Mouse (Mus musculus) CH12.LX (cell line): ENCODE measurements around the gene Metap2. TPM values are rescaled to one million over a fixed set of nuclear protein-coding genes. Genes with fewer than 3 reads are reported as not detected.

Experiments used
- DNase-seq: peaks from one replicate; pipeline ENCODE4 v3.0.0-alpha.2; 2013; ENCODE audit errors: extremely low read depth
- H3K27ac ChIP-seq: 2 replicates; pipeline ENCODE4 v1.5.1; 2012; ENCODE audit warnings: low read depth, mild to moderate bottlenecking, control low read depth, moderate library complexity; ENCODE audit not compliant: insufficient read depth
- H3K27me3 ChIP-seq: replicated peaks from 2 replicates; pipeline ENCODE3; 2012; ENCODE audit warnings: inconsistent platforms
- H3K36me3 ChIP-seq, 2 experiments: replicated peaks in 1 of 2; 2 replicates each; pipeline versions ENCODE3 to v1.6.1; 2012; ENCODE audit warnings: inconsistent platforms in 1 of 2, low read length in 1 of 2, mild to moderate bottlenecking in 1 of 2, mixed read lengths in 1 of 2, moderate library complexity in 1 of 2; ENCODE audit not compliant: control insufficient read depth in 1 of 2, insufficient read depth in 1 of 2
- H3K4me1 ChIP-seq, 2 experiments: 2 replicates each; pipeline ENCODE4 v1.6.1; 2012; ENCODE audit warnings: inconsistent platforms in 1 of 2, moderate library complexity in 1 of 2; ENCODE audit not compliant: insufficient read depth in 2 of 2, control insufficient read depth in 1 of 2
- H3K4me2 ChIP-seq: 2 replicates; pipeline ENCODE4 v1.6.1; 2012; ENCODE audit warnings: low read depth, mild to moderate bottlenecking, control low read depth; ENCODE audit not compliant: poor library complexity, insufficient read depth, severe bottlenecking
- H3K4me3 ChIP-seq, 3 experiments: fragments of 150-350 bp in 1 of 3; sonication (generic) in 1 of 3; replicated peaks in 1 of 3; 2 replicates each; pipeline versions ENCODE3 to v1.5.1; 2011 to 2012; ENCODE audit warnings: low read depth in 2 of 3, low read length in 2 of 3, mild to moderate bottlenecking in 2 of 3, moderate library complexity in 2 of 3, control low read depth in 1 of 3, improper control_type of control experiment in 1 of 3, inconsistent platforms in 1 of 3, mixed read lengths in 1 of 3; ENCODE audit not compliant: poor library complexity in 1 of 3
- H3K79me2 ChIP-seq: replicated peaks from 2 replicates; pipeline ENCODE4 v1.6.1; 2012; ENCODE audit warnings: mild to moderate bottlenecking, moderate library complexity; ENCODE audit not compliant: control insufficient read depth, poor library complexity, insufficient read depth, severe bottlenecking; ENCODE audit errors: extremely low read depth
- H3K9ac ChIP-seq: 2 replicates; pipeline ENCODE4 v1.6.1; 2012; ENCODE audit warnings: low read depth, mild to moderate bottlenecking, control low read depth, moderate library complexity; ENCODE audit not compliant: insufficient read depth
- H3K9me3 ChIP-seq: replicated peaks from 2 replicates; pipeline ENCODE3; 2012; ENCODE audit warnings: low read length, inconsistent platforms, mixed read lengths
- BHLHE40 ChIP-seq: IDR thresholded peaks from 2 replicates; pipeline ENCODE4 v1.6.1; 2011; ENCODE audit warnings: mild to moderate bottlenecking, low read depth, low read length, improper control_type of control experiment
- CHD1 ChIP-seq: IDR thresholded peaks from 2 replicates; pipeline ENCODE4 v1.6.1; 2012; ENCODE audit warnings: low read depth, low read length, improper control_type of control experiment, inconsistent platforms
- EP300 ChIP-seq: IDR thresholded peaks from 2 replicates; pipeline ENCODE4 v1.6.1; 2011; ENCODE audit warnings: low read length, improper control_type of control experiment
- ETS1 ChIP-seq: conservative IDR thresholded peaks from 2 replicates; pipeline ENCODE4 v1.6.1; 2012; ENCODE audit warnings: low read depth, mild to moderate bottlenecking, inconsistent platforms, low read length, improper control_type of control experiment, moderate library complexity
- GABPA ChIP-seq: IDR thresholded peaks from 2 replicates; pipeline ENCODE4 v1.6.1; 2012; ENCODE audit warnings: low read depth, low read length, improper control_type of control experiment, inconsistent platforms; ENCODE audit not compliant: insufficient replicate concordance
- IRF4 ChIP-seq: IDR thresholded peaks from 2 replicates; pipeline ENCODE4 v1.6.1; 2014; ENCODE audit warnings: low read depth, mild to moderate bottlenecking, inconsistent platforms, low read length, improper control_type of control experiment
- JUND ChIP-seq: conservative IDR thresholded peaks from 2 replicates; pipeline ENCODE4 v1.6.1; 2011; ENCODE audit warnings: low read depth, low read length, improper control_type of control experiment
- KAT2A ChIP-seq: IDR thresholded peaks from 2 replicates; pipeline ENCODE4 v1.6.1; 2012; ENCODE audit warnings: low read length, improper control_type of control experiment, inconsistent platforms; ENCODE audit not compliant: insufficient replicate concordance
- MAFK ChIP-seq: IDR thresholded peaks from 2 replicates; pipeline ENCODE4 v1.6.1; 2011; ENCODE audit warnings: low read length, improper control_type of control experiment; ENCODE audit not compliant: insufficient replicate concordance
- MAX ChIP-seq: IDR thresholded peaks from 2 replicates; pipeline ENCODE4 v1.6.1; 2011; ENCODE audit warnings: low read length, improper control_type of control experiment
- MAZ ChIP-seq: IDR thresholded peaks from 2 replicates; pipeline ENCODE4 v1.6.1; 2012; ENCODE audit warnings: low read depth, mild to moderate bottlenecking, inconsistent platforms, low read length, improper control_type of control experiment, moderate library complexity
- MEF2A ChIP-seq: IDR thresholded peaks from 2 replicates; pipeline ENCODE4 v1.6.1; 2014; ENCODE audit warnings: low read depth, mild to moderate bottlenecking, inconsistent platforms, low read length, improper control_type of control experiment, borderline replicate concordance
- MYC ChIP-seq: IDR thresholded peaks from 2 replicates; pipeline ENCODE4 v1.6.1; 2011; ENCODE audit warnings: low read depth, mild to moderate bottlenecking, improper control_type of control experiment, low read length
- NELFE ChIP-seq: IDR thresholded peaks from 2 replicates; pipeline ENCODE4 v1.6.1; 2011; ENCODE audit warnings: low read depth, low read length, improper control_type of control experiment
- RCOR1 ChIP-seq: conservative IDR thresholded peaks from 2 replicates; pipeline ENCODE4 v1.6.1; 2012; ENCODE audit warnings: low read depth, mild to moderate bottlenecking, inconsistent platforms, low read length, improper control_type of control experiment
- SIN3A ChIP-seq: IDR thresholded peaks from 2 replicates; pipeline ENCODE4 v1.6.1; 2012; ENCODE audit warnings: low read length, improper control_type of control experiment, inconsistent platforms
- SMC3 ChIP-seq: IDR thresholded peaks from 2 replicates; pipeline ENCODE4 v1.6.1; 2011; ENCODE audit warnings: low read depth, low read length, improper control_type of control experiment
- TBP ChIP-seq: conservative IDR thresholded peaks from 2 replicates; pipeline ENCODE4 v1.6.1; 2011; ENCODE audit warnings: low read depth, low read length, improper control_type of control experiment
- TCF12 ChIP-seq: IDR thresholded peaks from 2 replicates; pipeline ENCODE4 v1.6.1; 2014; ENCODE audit warnings: low read depth, mild to moderate bottlenecking, inconsistent platforms, low read length, improper control_type of control experiment
- USF1 ChIP-seq: IDR thresholded peaks from 2 replicates; pipeline ENCODE4 v1.6.1; 2014; ENCODE audit warnings: low read depth, mild to moderate bottlenecking, inconsistent platforms, low read length, improper control_type of control experiment
- USF2 ChIP-seq: conservative IDR thresholded peaks from 2 replicates; pipeline ENCODE4 v1.6.1; 2011; ENCODE audit warnings: low read depth, low read length, improper control_type of control experiment
- ZKSCAN1 ChIP-seq: IDR thresholded peaks from 2 replicates; pipeline ENCODE4 v1.6.1; 2012; ENCODE audit warnings: low read depth, inconsistent platforms, low read length, improper control_type of control experiment, borderline replicate concordance
- ZMIZ1 ChIP-seq: IDR thresholded peaks from 2 replicates; pipeline ENCODE4 v1.6.1; 2012; ENCODE audit warnings: low read depth, mild to moderate bottlenecking, inconsistent platforms, low read length, improper control_type of control experiment
- ZNF384 ChIP-seq: IDR thresholded peaks from 2 replicates; pipeline ENCODE4 v1.6.1; 2012; ENCODE audit warnings: low read depth, low read length, improper control_type of control experiment, inconsistent platforms
- dilution Hi-C: fragments of 300-500 bp; cut with MboI; formaldehyde crosslinking; loops from 2 replicates; pipeline ENCODE4 v1.14.3; 2020; ENCODE audit warnings: low sequenced_read_pairs; ENCODE audit not compliant: extremely low pct_unique_long_range_greater_than_20kb, extremely low pct_ligation_motif_present
- in situ Hi-C: fragments of 300-500 bp; cut with MboI; formaldehyde crosslinking; loops from 3 replicates; pipeline ENCODE4 v1.14.3; 2019; ENCODE audit warnings: low sequenced_read_pairs, low pct_ligation_motif_present, low pct_unique_long_range_greater_than_20kb, mixed read lengths
- polyA plus RNA-seq: library from polyadenylated mRNA; unstranded; fragments of >175 nt; gene quantifications from 2 replicates; pipeline ENCODE4 v1.2.1, GENCODE M21; 2012; ENCODE audit warnings: low read depth; ENCODE audit not compliant: insufficient read length
- total RNA-seq, 2 experiments: library from RNA; depleted of rRNA; stranded (reverse); fragments of 300-350 nt in 1 of 2; fragments of >200 nt in 1 of 2; gene quantifications; 2 replicates each; pipeline ENCODE4 v1.2.3; 2012 to 2014

The Metap2 gene
- total and polyA plus RNA-seq, 3 experiments = 183 to 710 (median 211) TPM

- in situ Hi-C loops = loop anchor here (10.0 kb wide), 1 partner anchor 272 kb away; no protein-coding TSS in a partner anchor
- Histone ChIP-seq H3K4me1 (peaks cover 8 to 49% of the 10 kb centered on the region in 2 experiments), H3K27ac (peak overlapping the region; percentile 28; the same call in 1 of the 2 replicates), H3K4me3 (peak overlapping the region in 2 of 3 experiments; percentile 51 to 91), H3K27me3 (peaks cover 8% of the 10 kb centered on the region), H3K9ac (peak overlapping the region; percentile 87), H3K4me2 (peak overlapping the region; percentile 76), H3K9me3 (no peaks in the 10 kb centered on the region), H3K36me3 (no peaks in the 10 kb centered on the region), H3K79me2 (peaks cover 46% of the 10 kb centered on the region)
- TF ChIP-seq MAZ (0 out of 2 replicates have a peak, but pooled peaks have one; percentile 4), GABPA (no peak), JUND (no peak), BHLHE40 (no peak), ZNF384 (0 out of 2 replicates have a peak, but pooled peaks have one; percentile 42)
- dilution Hi-C loops = no loop called here
- no peak for DNase-seq
Observed at GRCm38 (mm10) chr10:93832811-93833210, 64.1 kb downstream of the Metap2 start.

- Histone ChIP-seq H3K27ac (peak overlapping the region; percentile 99), H3K9me3 (no peaks in the 10 kb centered on the region), H3K27me3 (peaks cover 8% of the 10 kb centered on the region), H3K79me2 (peaks cover 41% of the 10 kb centered on the region), H3K4me3 (peak overlapping the region; percentile 34 to 71 (median 51)), H3K4me2 (peak overlapping the region; percentile 76), H3K36me3 (no peaks in the 10 kb centered on the region), H3K9ac (peak overlapping the region; percentile 87), H3K4me1 (peaks cover 4 to 47% of the 10 kb centered on the region in 2 experiments)
- TF ChIP-seq EP300 = 0 out of 2 replicates have a peak, but pooled peaks have one; percentile 8
- TF ChIP-seq MEF2A = 0 out of 2 replicates have a peak, but pooled peaks have one; percentile 14
- 0 out of 2 replicates have a peak, but pooled peaks have one; percentile 6 for TF ChIP-seq MAX
- no peak; the same call in 1 of the 2 replicates for TF ChIP-seq IRF4
- no peak for TF ChIP-seq SMC3
- peak; percentile 76 for TF ChIP-seq BHLHE40
- TF ChIP-seq TBP = peak; percentile 54; the same call in 1 of the 2 replicates
- TF ChIP-seq MYC = no peak; the same call in none of the 2 replicates
- no peak for TF ChIP-seq ETS1
- TF ChIP-seq USF2 = no peak
- TF ChIP-seq KAT2A = 0 out of 2 replicates have a peak, but pooled peaks have one; percentile 22
- TF ChIP-seq SIN3A = peak; percentile 65; the same call in 1 of the 2 replicates
- TF ChIP-seq NELFE = 0 out of 2 replicates have a peak, but pooled peaks have one; percentile 14
- TF ChIP-seq ZNF384 = peak; percentile 89
- no peak for TF ChIP-seq ZKSCAN1
- TF ChIP-seq ZMIZ1 = no peak
- TF ChIP-seq USF1 = no peak
- no peak for TF ChIP-seq TCF12
- TF ChIP-seq MAFK = no peak
- TF ChIP-seq JUND = no peak
- peak; percentile 83 for TF ChIP-seq CHD1
- no peak for TF ChIP-seq RCOR1
- DNase-seq = no peak
- dilution Hi-C loops (no loop called here), in situ Hi-C loops (loop anchor here (10.0 kb wide), 1 partner anchor 273 kb away; no protein-coding TSS in a partner anchor)
Observed at GRCm38 (mm10) chr10:93831730-93832574, 64.9 kb downstream of the Metap2 start.
